In the genomic region with DNA sequence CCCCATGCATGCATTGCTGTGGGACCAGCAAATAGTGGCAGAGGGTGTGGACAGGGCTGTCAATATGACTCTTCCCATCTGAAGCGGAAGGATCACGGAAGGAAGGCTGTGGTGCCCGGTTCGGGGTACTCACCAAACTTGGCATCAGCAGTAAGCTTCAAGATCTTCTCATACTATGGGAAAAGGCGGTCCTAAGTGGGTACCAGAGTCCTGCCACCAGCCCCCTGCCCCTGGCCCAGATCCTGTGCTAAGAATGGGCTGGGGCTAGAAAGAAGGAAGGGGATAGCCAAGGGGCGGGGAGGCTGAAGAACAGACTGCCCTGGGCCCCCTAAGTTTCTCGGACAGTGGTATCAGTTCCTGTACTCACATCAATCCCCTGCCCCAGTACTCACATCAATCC, we compare ENCODE assay signal across 23 mouse cellular contexts.
"Had no signal": no experiment of that assay in that cellular context is flagged by ENCODE, and none has a peak within 500 bp of the region (broad histone marks: within the 10 kb centered on the region; RNA-seq: fewer than 3 reads in every experiment).

No protein-coding gene starts in this region.

- H3K9me3 ChIP-seq: limb, embryonic 10.5 days; limb, embryonic 13.5 days; liver, embryonic 12.5 days; liver, embryonic 15.5 days; lung, embryonic 15.5 days; megakaryocyte, embryonic 14.5 days; midbrain, embryonic 10.5 days; midbrain, embryonic 15.5 days; neural tube, embryonic 13.5 days had no signal

- H3K36me3 ChIP-seq: lung, embryonic 15.5 days had no signal

- ATAC-seq: liver, embryonic 12.5 days; midbrain, embryonic 15.5 days had no signal

- H3K9ac ChIP-seq: limb, embryonic 13.5 days; liver, embryonic 12.5 days; lung, embryonic 15.5 days; neural tube, embryonic 13.5 days had no signal

- DNase-seq: kidney, adult 8-10 months; kidney, postnatal 25 days; layer of hippocampus, adult 9-11 months; liver; lung, adult 18-20 months; lung, postnatal 10 days; lung, postnatal 36 days; retina, postnatal 1 day; right cerebral cortex, postnatal 25 days; spleen, adult 18-20 months; thymus, adult 18-20 months; thymus, postnatal 36 days had no signal

- H3K4me3 ChIP-seq: limb, embryonic 13.5 days had no signal

- H3K27ac ChIP-seq: kidney, postnatal 0 days; layer of hippocampus, adult 2 months; limb, embryonic 10.5 days; limb, embryonic 13.5 days; liver, embryonic 12.5 days; liver, embryonic 15.5 days; lung, embryonic 15.5 days; midbrain, embryonic 10.5 days; midbrain, embryonic 15.5 days; neural tube, embryonic 13.5 days had no signal

- H3K27me3 ChIP-seq: limb, embryonic 13.5 days; liver, embryonic 12.5 days; liver, embryonic 15.5 days; lung, embryonic 15.5 days; midbrain, embryonic 15.5 days had no signal
